Mouse (Mus musculus): ENCODE results near the gene Fmo5.

GRCm38 (mm10) chr3:97676126-97676525 lies 47.5 kb downstream of the Fmo5 start:
- TF ChIP-seq POLR2A (IDR thresholded peaks at IDR 0.05; ENCODE audit: borderline replicate concordance, extremely low read depth, low read depth, low read length) (no peak), CTCF (IDR thresholded peaks at IDR 0.05; ENCODE audit: insufficient read depth, low read length) (no peak)

All from lung, adult 2 months (tissue).